Mouse (Mus musculus): ENCODE measurements around the gene Sdf4.

The Sdf4 gene

GRCm38 (mm10) chr4:155992241-155992905 lies at the start of gene Sdf4, which contains the start of gene B3galt6:
TSS of gene Sdf4 (plus strand) at chr4:155992872.
TSS of gene B3galt6 (minus strand) at chr4:155992649.
- peak; percentile 88 for DNase-seq (ENCODE audit: low spot score)

- no peak for DNase-seq (ENCODE audit: low spot score)
Observed at GRCm38 (mm10) chr4:155943049-155943452, 49.6 kb upstream of the Sdf4 start.

GRCm38 (mm10) chr4:155943534-155944249 lies 49.0 kb upstream of the Sdf4 start, which contains the start of gene Ube2j2:
TSS of gene Ube2j2 (plus strand) at chr4:155943831.
- DNase-seq (ENCODE audit: low spot score): peak; percentile 91

GRCm38 (mm10) chr4:155944271-155944670 lies 48.4 kb upstream of the Sdf4 start:
- DNase-seq (ENCODE audit: low spot score): peak; percentile 14

- no peak for DNase-seq (ENCODE audit: low spot score)
Observed at GRCm38 (mm10) chr4:155947094-155947493, 45.6 kb upstream of the Sdf4 start.

GRCm38 (mm10) chr4:155955491-155955890 lies 37.2 kb upstream of the Sdf4 start:
- no peak for DNase-seq (ENCODE audit: low spot score)

GRCm38 (mm10) chr4:155959275-155959674 lies 33.4 kb upstream of the Sdf4 start:
- peak; percentile 75 for DNase-seq (ENCODE audit: low spot score)

- DNase-seq (ENCODE audit: low spot score): no peak
Observed at GRCm38 (mm10) chr4:155962167-155962971, 30.3 kb upstream of the Sdf4 start, which contains the start of gene C1qtnf12. TSS of gene C1qtnf12 (plus strand) at chr4:155962318.

GRCm38 (mm10) chr4:155963106-155963505 lies 29.6 kb upstream of the Sdf4 start:
- no peak for DNase-seq (ENCODE audit: low spot score)

GRCm38 (mm10) chr4:155964396-155964795 lies 28.3 kb upstream of the Sdf4 start:
- no peak for DNase-seq (ENCODE audit: low spot score)

GRCm38 (mm10) chr4:155969043-155969653 lies 23.5 kb upstream of the Sdf4 start:
- no peak for DNase-seq (ENCODE audit: low spot score)

GRCm38 (mm10) chr4:155970286-155970685 lies 22.4 kb upstream of the Sdf4 start:
- DNase-seq (ENCODE audit: low spot score): no peak

- no peak for DNase-seq (ENCODE audit: low spot score)
Observed at GRCm38 (mm10) chr4:155972651-155973050, 20.0 kb upstream of the Sdf4 start.

GRCm38 (mm10) chr4:155973239-155973638 lies 19.4 kb upstream of the Sdf4 start:
- no peak for DNase-seq (ENCODE audit: low spot score)

GRCm38 (mm10) chr4:155981436-155982082 lies 11.1 kb upstream of the Sdf4 start:
- DNase-seq (ENCODE audit: low spot score): no peak

- DNase-seq (ENCODE audit: low spot score): no peak
Observed at GRCm38 (mm10) chr4:155983788-155984187, 8.9 kb upstream of the Sdf4 start.

- no peak for DNase-seq (ENCODE audit: low spot score)
Observed at GRCm38 (mm10) chr4:155991211-155991907, 1.3 kb upstream of the Sdf4 start.

GRCm38 (mm10) chr4:155991908-155992230 lies 803 bp upstream of the Sdf4 start:
- no peak for DNase-seq (ENCODE audit: low spot score)

GRCm38 (mm10) chr4:155992906-155993547 lies 355 bp downstream of the Sdf4 start:
- peak; percentile 94 for DNase-seq (ENCODE audit: low spot score)

GRCm38 (mm10) chr4:155993606-155994005 lies 934 bp downstream of the Sdf4 start:
- no peak for DNase-seq (ENCODE audit: low spot score)

GRCm38 (mm10) chr4:156004109-156004508 lies 11.4 kb downstream of the Sdf4 start:
- peak; percentile 55 for DNase-seq (ENCODE audit: low spot score)
